Mouse (Mus musculus) bone marrow macrophage, adult 2 months (primary cell): ENCODE data around the gene Tifa.

Experiments used
- CTCF ChIP-seq: IDR thresholded peaks from 2 replicates; pipeline ENCODE4 v1.5.1; 2012; ENCODE audit warnings: low read depth, mild to moderate bottlenecking, low read length, moderate library complexity
- POLR2A ChIP-seq: IDR thresholded peaks from 2 replicates; pipeline ENCODE4 v1.6.1; 2012; ENCODE audit warnings: mild to moderate bottlenecking, low read depth, low read length, borderline replicate concordance

DNA sequence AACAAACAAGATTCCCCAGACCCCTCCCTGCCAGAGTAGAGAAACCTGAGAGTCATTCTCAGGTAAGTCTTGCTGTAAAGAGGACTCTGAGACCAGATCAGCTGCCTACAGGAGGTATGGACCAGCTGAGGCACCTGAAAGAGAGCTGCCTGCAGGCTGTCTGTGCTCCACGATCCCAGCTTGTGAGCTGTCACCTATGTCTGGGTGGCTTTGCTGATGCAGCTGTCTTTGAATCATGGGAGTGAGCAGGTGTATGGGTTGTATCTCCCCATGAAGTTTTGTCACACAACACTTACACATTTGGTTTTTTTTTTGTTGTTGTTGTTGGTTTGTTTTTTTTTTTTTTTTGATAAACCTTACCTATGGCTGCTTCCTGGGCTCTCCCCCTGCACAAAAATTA, 30.8 kb downstream of the Tifa start:
- TF ChIP-seq CTCF (no peak), POLR2A (no peak)
